Mouse (Mus musculus): Measurements from ENCODE around the gene Slc17a9.

DNA sequence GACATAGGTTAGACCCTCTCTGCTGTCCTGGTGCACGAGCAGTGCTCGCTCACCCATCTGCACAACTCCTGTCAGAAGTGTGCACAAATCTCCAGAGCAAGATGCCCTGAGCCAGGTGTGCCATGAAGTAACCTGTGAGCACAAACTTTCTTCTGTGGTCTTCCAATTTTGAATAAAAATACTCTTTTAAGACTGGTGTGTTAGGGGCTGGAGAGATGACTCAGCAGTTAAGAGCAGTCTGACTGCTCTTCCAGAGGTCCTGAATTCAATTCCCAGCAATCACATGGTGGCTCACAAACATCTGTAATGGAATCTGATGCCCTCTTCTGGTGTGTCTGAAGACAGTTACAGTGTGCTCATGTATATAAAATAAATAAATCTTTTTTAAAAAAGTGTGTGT is 18.3 kb downstream of the Slc17a9 start:
- TF ChIP-seq TCF12 (IDR thresholded peaks at IDR 0.05; ENCODE audit: low read depth, low read length) (no peak), CTCF (IDR thresholded peaks at IDR 0.05 in 2 of 3, conservative IDR thresholded peaks at IDR 0.05 in 1 of 3; ENCODE audit: control insufficient read depth in 1 of 3, insufficient read depth in 1 of 3, low read depth in 2 of 3, low read length in 3 of 3, poor library complexity in 1 of 3, severe bottlenecking in 1 of 3) (no peak), USF2 (IDR thresholded peaks at IDR 0.05; ENCODE audit: borderline replicate concordance in 1 of 2, insufficient read depth in 1 of 2, low read depth in 1 of 2, low read length in 2 of 2) (no peak), EP300 (IDR thresholded peaks at IDR 0.05; ENCODE audit: low read depth in 1 of 2, low read length in 2 of 2) (no peak), TBP (IDR thresholded peaks at IDR 0.05; ENCODE audit: low read depth, low read length) (no peak), POLR2A (IDR thresholded peaks at IDR 0.05; ENCODE audit: control insufficient read depth in 1 of 2, insufficient read depth in 1 of 2, low read depth in 1 of 2, low read length in 2 of 2, poor library complexity in 1 of 2) (no peak), MAFK (IDR thresholded peaks at IDR 0.05; ENCODE audit: borderline replicate concordance, low read depth, low read length) (no peak), UBTF (IDR thresholded peaks at IDR 0.05; ENCODE audit: borderline replicate concordance, insufficient read depth, low read depth, low read length) (no peak), SIN3A (IDR thresholded peaks at IDR 0.05; ENCODE audit: low read length) (no peak), TAL1 (IDR thresholded peaks at IDR 0.05; ENCODE audit: low read length) (no peak), MXI1 (IDR thresholded peaks at IDR 0.05; ENCODE audit: low read depth, low read length) (no peak), ZKSCAN1 (IDR thresholded peaks at IDR 0.05; ENCODE audit: low read depth, low read length) (no peak), ZC3H11A (IDR thresholded peaks at IDR 0.05; ENCODE audit: low read depth, low read length) (no peak), ZNF384 (IDR thresholded peaks at IDR 0.05; ENCODE audit: low read depth, low read length) (no peak)

All from MEL (cell line).